In genomic region chr7:16906281-16906680, GRCm38 (mm10) we compare ENCODE assay signal across 8 mouse cellular contexts. TPM values are rescaled to one million over a fixed set of nuclear protein-coding genes. Genes with fewer than 3 reads are reported as not detected.
DNase-seq lines count a peak whose midpoint lies in the region; ATAC-seq lines count a peak whose summit lies in the region.

Ptgir (plus strand) TSS chr7:16906490.

- peak within 1 kb of the TSS; percentile 13; the same call in 1 of the 2 replicates for H3K4me2 ChIP-seq in lung, embryonic 15.5 days
- H3K4me2 ChIP-seq in embryonic facial prominence, embryonic 15.5 days (replicated peaks) = no peak within 1 kb of the TSS
- H3K4me2 ChIP-seq in intestine, embryonic 16.5 days (ENCODE audit: low read depth, low read length) = peak within 1 kb of the TSS; percentile 23; the same call in 1 of the 2 replicates

- H3K9me3 ChIP-seq in lung, embryonic 15.5 days = no peaks in the 10 kb centered on the region
- H3K9me3 ChIP-seq in embryonic facial prominence, embryonic 15.5 days (replicated peaks) = no peaks in the 10 kb centered on the region
- H3K9me3 ChIP-seq in intestine, embryonic 16.5 days (ENCODE audit: control insufficient read depth, low read length) = no peaks in the 10 kb centered on the region

- H3K36me3 ChIP-seq in lung, embryonic 15.5 days = no peaks in the 10 kb centered on the region
- no peaks in the 10 kb centered on the region for H3K36me3 ChIP-seq in embryonic facial prominence, embryonic 15.5 days
- H3K36me3 ChIP-seq in intestine, embryonic 16.5 days (ENCODE audit: control insufficient read depth, insufficient read depth, low read length) = no peaks in the 10 kb centered on the region

- 13% methylated on average over 6 of the region's 6 CpGs for WGBS in lung, embryonic 15.5 days
- 11% methylated on average over 5 of the region's 6 CpGs for WGBS in embryonic facial prominence, embryonic 15.5 days
- 10% methylated on average over 6 of the region's 6 CpGs for WGBS in intestine, embryonic 16.5 days

- peak within 1 kb of the TSS; percentile 3; the same call in 1 of the 2 replicates for H3K27ac ChIP-seq in lung, embryonic 15.5 days
- 0 out of 2 replicates have a peak within 1 kb of the TSS, but pooled peaks have one; percentile 5 for H3K27ac ChIP-seq in embryonic facial prominence, embryonic 15.5 days (replicated peaks)
- 0 out of 2 replicates have a peak within 1 kb of the TSS, but pooled peaks have one; percentile 19 for H3K27ac ChIP-seq in intestine, embryonic 16.5 days (ENCODE audit: low read length)

- H3K9ac ChIP-seq in lung, embryonic 15.5 days = no peak within 1 kb of the TSS
- no peak within 1 kb of the TSS for H3K9ac ChIP-seq in embryonic facial prominence, embryonic 15.5 days
- peak within 1 kb of the TSS; percentile 20; the same call in 1 of the 2 replicates for H3K9ac ChIP-seq in intestine, embryonic 16.5 days (ENCODE audit: low read depth, low read length)

- intact Hi-C loops in left cerebral cortex, postnatal 25 days (cut with DNase I) = no loop called here

- no peak within 1 kb of the TSS for H3K4me3 ChIP-seq in lung, embryonic 15.5 days
- no peak within 1 kb of the TSS for H3K4me3 ChIP-seq in embryonic facial prominence, embryonic 15.5 days (replicated peaks)
- 0 out of 2 replicates have a peak within 1 kb of the TSS, but pooled peaks have one; percentile 3 for H3K4me3 ChIP-seq in intestine, embryonic 16.5 days (ENCODE audit: low read length)

- peaks cover 36% of the 10 kb centered on the region for H3K4me1 ChIP-seq in lung, embryonic 15.5 days
- peaks cover 39% of the 10 kb centered on the region for H3K4me1 ChIP-seq in embryonic facial prominence, embryonic 15.5 days
- peaks cover 40% of the 10 kb centered on the region for H3K4me1 ChIP-seq in intestine, embryonic 16.5 days (ENCODE audit: control insufficient read depth, insufficient read depth, low read length)

- no peaks in the 10 kb centered on the region; the same call in 1 of the 2 replicates for H3K27me3 ChIP-seq in lung, embryonic 15.5 days
- no peaks in the 10 kb centered on the region for H3K27me3 ChIP-seq in embryonic facial prominence, embryonic 15.5 days
- 0 out of 2 replicates have a peak, but pooled peaks cover 2% of the 10 kb centered on the region for H3K27me3 ChIP-seq in intestine, embryonic 16.5 days (replicated peaks; ENCODE audit: control insufficient read depth, insufficient read depth, low read length)

- no peak for DNase-seq in lung, adult 18-20 months
- peak; percentile 74 for DNase-seq in naive thymus-derived CD4-positive, alpha-beta T cell, adult 2 months (ENCODE audit: low read depth)
- no peak for DNase-seq in left cerebral cortex, postnatal 25 days (ENCODE audit: low spot score in 2 of 2)
- DNase-seq in cerebellum, postnatal 36 days = no peak

- ATAC-seq in lung, embryonic 15.5 days (ENCODE audit: borderline replicate concordance, extremely low read depth, low FRiP score, low TSS enrichment) = no peak
- ATAC-seq in embryonic facial prominence, embryonic 15.5 days (ENCODE audit: insufficient number of reproducible peaks, low FRiP score, low TSS enrichment, low read depth) = peak; percentile 39; the same call in 1 of the 2 replicates
- ATAC-seq in intestine, embryonic 16.5 days = peak; percentile 16; the same call in 1 of the 2 replicates
- ATAC-seq in frontal cortex, adult (ENCODE audit: low TSS enrichment) = no peak

RNA-seq across cellular contexts. Expression of gene Ptgir, which starts in this region (rescaled TPM):
- polyA plus RNA-seq in lung, embryonic 15.5 days (2015; fragmentation: Nextera tagmentation; extraction: Ambion mirVana) = 2.0 and 2.4 TPM in 2 replicates
- 2.5 and 3.1 TPM in 2 replicates for polyA plus RNA-seq in embryonic facial prominence, embryonic 15.5 days (2015; fragmentation: Nextera tagmentation; extraction: Ambion mirVana)
- 2.5 and 3.2 TPM in 2 replicates for polyA plus RNA-seq in intestine, embryonic 16.5 days (2015; fragmentation: Nextera tagmentation; extraction: Ambion mirVana)
- total RNA-seq in left cerebral cortex, postnatal 25 days (2021) = under 1 TPM; 0.14 to 0.16 TPM

Comparison
In these comparisons a context has a peak if more than half of its experiments do, and no peak if none do; other contexts are left out.
1. ATAC-seq: peak in embryonic facial prominence, embryonic 15.5 days (single experiment) and intestine, embryonic 16.5 days (single experiment); none in lung, embryonic 15.5 days (single experiment) and frontal cortex, adult (single experiment).
2. Peak in every context shown above with its lines, with median percentiles within 50 percentile points of each other: H3K27ac ChIP-seq.